In the genomic region with DNA sequence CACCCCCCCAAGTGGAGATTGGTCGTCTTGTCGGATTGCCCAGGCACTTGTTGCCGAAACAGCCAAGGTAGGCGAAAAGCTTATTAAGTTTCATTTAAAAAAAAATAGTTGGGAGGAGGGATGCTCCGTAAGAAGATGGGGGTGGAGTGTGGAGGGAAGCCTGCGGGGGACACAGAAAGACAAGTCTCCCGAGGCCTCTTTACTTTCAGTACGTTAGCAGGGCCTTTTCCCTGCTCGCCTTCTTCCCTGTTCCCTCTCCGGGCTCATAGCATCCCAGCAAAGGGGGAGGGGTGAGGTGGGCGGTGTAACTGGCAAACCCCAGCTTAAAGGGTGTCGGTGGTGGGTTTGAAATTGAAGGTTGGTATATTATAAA, we compare ENCODE assay signal across 8 mouse cellular contexts.
DNase-seq lines count a peak whose midpoint lies in the region; ATAC-seq and TF ChIP-seq lines count a peak whose summit lies in the region.

No protein-coding gene starts in this region.

- DNase-seq in gastrocnemius, adult 2 months, result no peak
- no peak for DNase-seq in gastrocnemius, postnatal 14 days
- DNase-seq in ES-E14 (ENCODE audit: low read depth, low spot score), result no peak
- peak; percentile 37 for DNase-seq in forebrain, embryonic 10.5 days (ENCODE audit: extremely low spot score, low spot score)
- peak; percentile 44 for DNase-seq in hindbrain, postnatal 0 days (ENCODE audit: low spot score)
- no peak for DNase-seq in gastrocnemius, postnatal 10 days

- TF ChIP-seq CTCF in gastrocnemius, adult 2 months (IDR thresholded peaks at IDR 0.05), result no peak
- no peak for TF ChIP-seq CTCF in hindbrain, postnatal 0 days (IDR thresholded peaks at IDR 0.05; ENCODE audit: low read depth)

- H3K4me1 ChIP-seq in ES-E14 (ENCODE audit: control insufficient read depth in 2 of 2, insufficient read depth in 2 of 2, low read length in 2 of 2, poor library complexity in 1 of 2), result peaks cover 5 to 28% of the 10 kb centered on the region in 2 experiments
- peaks cover 54% of the 10 kb centered on the region for H3K4me1 ChIP-seq in forebrain, embryonic 10.5 days
- H3K4me1 ChIP-seq in hindbrain, postnatal 0 days (ENCODE audit: insufficient read depth, low read length), result peaks cover 20% of the 10 kb centered on the region; the same call in 1 of the 2 replicates
- peaks cover 43% of the 10 kb centered on the region for H3K4me1 ChIP-seq in lung, embryonic 16.5 days (replicated peaks; ENCODE audit: control insufficient read depth, insufficient read depth, low read length)
- peaks cover 32% of the 10 kb centered on the region for H3K4me1 ChIP-seq in stomach, embryonic 16.5 days (ENCODE audit: control insufficient read depth, insufficient read depth, low read length)

- H3K4me2 ChIP-seq in hindbrain, postnatal 0 days (ENCODE audit: low read depth, low read length), result peak overlapping the region; percentile 84
- peak overlapping the region; percentile 87 for H3K4me2 ChIP-seq in lung, embryonic 16.5 days (ENCODE audit: low read depth, low read length)
- H3K4me2 ChIP-seq in stomach, embryonic 16.5 days (ENCODE audit: low read depth, low read length), result peak overlapping the region; percentile 82

- in situ Hi-C loops in ES-E14 (cut with MboI; ENCODE audit: low sequenced_read_pairs in 2 of 2, unreplicated experiment in 2 of 2), result no loop called here

- H3K27me3 ChIP-seq in forebrain, embryonic 10.5 days (ENCODE audit: poor library complexity, severe bottlenecking), result peaks cover 17% of the 10 kb centered on the region
- no peaks in the 10 kb centered on the region for H3K27me3 ChIP-seq in hindbrain, postnatal 0 days (ENCODE audit: insufficient read depth, low read length)
- H3K27me3 ChIP-seq in lung, embryonic 16.5 days (ENCODE audit: control insufficient read depth, insufficient read depth, low read depth, low read length), result no peaks in the 10 kb centered on the region
- H3K27me3 ChIP-seq in stomach, embryonic 16.5 days (ENCODE audit: control insufficient read depth, insufficient read depth, low read length), result no peaks in the 10 kb centered on the region

- peak overlapping the region; percentile 70 for H3K27ac ChIP-seq in gastrocnemius, adult 2 months
- peak overlapping the region; percentile 88; the same call in 1 of the 2 replicates for H3K27ac ChIP-seq in ES-E14 (ENCODE audit: insufficient read depth, low read depth, low read length, poor library complexity, severe bottlenecking)
- peak overlapping the region; percentile 98 for H3K27ac ChIP-seq in forebrain, embryonic 10.5 days
- 0 out of 2 replicates have a peak overlapping the region, but pooled peaks have one; percentile 48 for H3K27ac ChIP-seq in hindbrain, postnatal 0 days
- peak overlapping the region; percentile 99 for H3K27ac ChIP-seq in lung, embryonic 16.5 days (ENCODE audit: low read length)
- H3K27ac ChIP-seq in stomach, embryonic 16.5 days (ENCODE audit: low read length), result peak overlapping the region; percentile 99

- peak overlapping the region; percentile 86 for H3K4me3 ChIP-seq in gastrocnemius, adult 2 months
- peak overlapping the region; percentile 79 to 87 for H3K4me3 ChIP-seq in ES-E14 (ENCODE audit: insufficient read depth in 1 of 2, low read depth in 1 of 2, low read length in 2 of 2, poor library complexity in 1 of 2, severe bottlenecking in 1 of 2)
- peak overlapping the region; percentile 77 for H3K4me3 ChIP-seq in forebrain, embryonic 10.5 days
- H3K4me3 ChIP-seq in hindbrain, postnatal 0 days (ENCODE audit: low read length), result peak overlapping the region; percentile 59
- H3K4me3 ChIP-seq in lung, embryonic 16.5 days (ENCODE audit: low read length), result peak overlapping the region; percentile 79
- peak overlapping the region; percentile 77 for H3K4me3 ChIP-seq in stomach, embryonic 16.5 days (replicated peaks; ENCODE audit: low read length)

- H3K36me3 ChIP-seq in ES-E14 (ENCODE audit: control insufficient read depth, insufficient read depth, low read length, poor library complexity, severe bottlenecking), result no peaks in the 10 kb centered on the region
- H3K36me3 ChIP-seq in forebrain, embryonic 10.5 days (replicated peaks), result peaks cover 16% of the 10 kb centered on the region
- no peaks in the 10 kb centered on the region for H3K36me3 ChIP-seq in hindbrain, postnatal 0 days (ENCODE audit: insufficient read depth, low read length)
- H3K36me3 ChIP-seq in lung, embryonic 16.5 days (ENCODE audit: control insufficient read depth, insufficient read depth, low read length), result no peaks in the 10 kb centered on the region
- H3K36me3 ChIP-seq in stomach, embryonic 16.5 days (ENCODE audit: control insufficient read depth, insufficient read depth, low read length), result no peaks in the 10 kb centered on the region

- WGBS in forebrain, embryonic 10.5 days, result under 1% methylated on average over 12 of the region's 12 CpGs
- WGBS in hindbrain, postnatal 0 days, result 0% methylated on average over 12 of the region's 12 CpGs
- WGBS in lung, embryonic 16.5 days, result under 1% methylated on average over 12 of the region's 12 CpGs
- under 1% methylated on average over 12 of the region's 12 CpGs for WGBS in stomach, embryonic 16.5 days

- H3K9ac ChIP-seq in ES-E14 (ENCODE audit: insufficient read depth, low read depth, low read length, poor library complexity, severe bottlenecking), result peak overlapping the region; percentile 69; the same call in 1 of the 2 replicates
- peak overlapping the region; percentile 76 for H3K9ac ChIP-seq in hindbrain, postnatal 0 days (replicated peaks; ENCODE audit: low read length)
- peak overlapping the region; percentile 87 for H3K9ac ChIP-seq in lung, embryonic 16.5 days (ENCODE audit: low read length)
- H3K9ac ChIP-seq in stomach, embryonic 16.5 days (ENCODE audit: low read length), result peak overlapping the region; percentile 91

- ATAC-seq in hindbrain, postnatal 0 days, result no peak
- no peak for ATAC-seq in lung, embryonic 16.5 days (ENCODE audit: low read depth)
- no peak for ATAC-seq in stomach, embryonic 16.5 days (ENCODE audit: insufficient read depth, low FRiP score)

- no peaks in the 10 kb centered on the region for H3K9me3 ChIP-seq in ES-E14 (ENCODE audit: control insufficient read depth, insufficient read depth, low read depth, low read length)
- no peaks in the 10 kb centered on the region for H3K9me3 ChIP-seq in forebrain, embryonic 10.5 days
- no peaks in the 10 kb centered on the region for H3K9me3 ChIP-seq in hindbrain, postnatal 0 days (ENCODE audit: low read length)
- H3K9me3 ChIP-seq in lung, embryonic 16.5 days (ENCODE audit: control insufficient read depth, low read length), result no peaks in the 10 kb centered on the region
- H3K9me3 ChIP-seq in stomach, embryonic 16.5 days (replicated peaks; ENCODE audit: control insufficient read depth, low read length), result no peaks in the 10 kb centered on the region

- intact Hi-C loops in gastrocnemius, adult 2 months (cut with DNase I), result no loop called here
- intact Hi-C loops in gastrocnemius, postnatal 14 days (cut with DNase I; ENCODE audit: low total_unique reads), result no loop called here

TF ChIP-seq in ES-E14, 5 proteins besides CTCF, POLR2A, EP300 and RAD21:
- TF ChIP-seq ZC3H11A (IDR thresholded peaks at IDR 0.05; ENCODE audit: borderline replicate concordance, low read depth, low read length) (no peak), MAFK (IDR thresholded peaks at IDR 0.05; ENCODE audit: insufficient read depth, low read depth, low read length) (no peak), ZNF384 (IDR thresholded peaks at IDR 0.05; ENCODE audit: low read depth, low read length) (no peak), HCFC1 (IDR thresholded peaks at IDR 0.05; ENCODE audit: borderline replicate concordance, insufficient read depth, low read length) (no peak), CHD2 (IDR thresholded peaks at IDR 0.05; ENCODE audit: low read depth, low read length) (no peak)

Comparison
In these comparisons a context has a peak if more than half of its experiments do, and no peak if none do; other contexts are left out.
1. DNase-seq: peak in forebrain, embryonic 10.5 days (single experiment) and hindbrain, postnatal 0 days (single experiment); none in gastrocnemius, adult 2 months (single experiment), gastrocnemius, postnatal 14 days (single experiment), ES-E14 (single experiment) and gastrocnemius, postnatal 10 days (single experiment).
2. H3K27ac ChIP-seq: peak in every context shown above with its lines; median percentile 99 in lung, embryonic 16.5 days; 99 in stomach, embryonic 16.5 days; 98 in forebrain, embryonic 10.5 days; 88 in ES-E14; 70 in gastrocnemius, adult 2 months; 48 in hindbrain, postnatal 0 days.
3. Peak in every context shown above with its lines, with median percentiles within 50 percentile points of each other: H3K4me3 ChIP-seq, H3K9ac ChIP-seq and H3K4me2 ChIP-seq.